ENCODE assay signal across 8 mouse cellular contexts in the genomic region with DNA sequence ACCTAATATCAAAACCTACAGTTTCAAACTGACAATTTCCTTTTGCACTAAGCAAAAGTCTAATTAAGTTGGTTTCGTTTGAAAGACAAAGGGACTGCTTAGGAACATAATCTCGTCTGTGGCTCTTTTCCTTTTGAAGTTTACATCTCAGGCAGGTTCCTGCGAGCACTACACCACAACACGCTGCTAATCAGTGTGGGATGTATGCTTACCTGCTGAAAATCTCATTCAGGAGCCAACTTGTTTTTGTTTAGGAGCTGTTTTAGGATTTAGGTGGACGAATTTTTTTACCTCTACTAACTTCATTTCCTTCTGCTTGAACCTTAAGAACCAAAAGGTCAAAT. TPM values are rescaled to one million over a fixed set of nuclear protein-coding genes. Genes with fewer than 3 reads are reported as not detected.
DNase-seq lines count a peak whose midpoint lies in the region; ATAC-seq and TF ChIP-seq lines count a peak whose summit lies in the region.

No protein-coding gene starts in this region.

- H3K9ac ChIP-seq in heart, embryonic 12.5 days: no peak overlapping the region
- peak overlapping the region; percentile 51; the same call in 1 of the 2 replicates for H3K9ac ChIP-seq in hindbrain, embryonic 13.5 days

- intact Hi-C loops in left cerebral cortex, postnatal 14 days (cut with DNase I): no loop called here

- peak overlapping the region; percentile 76 for H3K4me2 ChIP-seq in heart, embryonic 12.5 days
- peak overlapping the region; percentile 59 for H3K4me2 ChIP-seq in hindbrain, embryonic 13.5 days

- DNase-seq in heart, adult 9 months (ENCODE audit: low spot score in 2 of 2): no peak
- no peak for DNase-seq in Patski (ENCODE audit: low read depth, low spot score)
- DNase-seq in midbrain, embryonic 10.5 days (ENCODE audit: low spot score): no peak
- no peak for DNase-seq in right cerebral cortex, postnatal 10 days (ENCODE audit: low spot score in 2 of 2)
- no peak for DNase-seq in left cerebral cortex, postnatal 14 days (ENCODE audit: low spot score in 2 of 2)
- no peak for DNase-seq in gastrocnemius, postnatal 10 days

- H3K9me3 ChIP-seq in heart, embryonic 12.5 days (replicated peaks): no peaks in the 10 kb centered on the region
- H3K9me3 ChIP-seq in hindbrain, embryonic 13.5 days: no peaks in the 10 kb centered on the region
- no peaks in the 10 kb centered on the region for H3K9me3 ChIP-seq in midbrain, embryonic 10.5 days (replicated peaks)

- in situ Hi-C loops in Patski (cut with MboI; ENCODE audit: low pct_unique_long_range_greater_than_20kb): no loop called here

- peak overlapping the region; percentile 44 for H3K27ac ChIP-seq in heart, embryonic 12.5 days (ENCODE audit: poor library complexity, severe bottlenecking)
- H3K27ac ChIP-seq in hindbrain, embryonic 13.5 days: peak overlapping the region; percentile 92
- peak overlapping the region; percentile 92 for H3K27ac ChIP-seq in midbrain, embryonic 10.5 days (replicated peaks)

- ATAC-seq in heart, embryonic 12.5 days (ENCODE audit: insufficient number of reproducible peaks, low FRiP score): peak; percentile 37; the same call in 1 of the 2 replicates
- ATAC-seq in Patski: peak; percentile 6
- ATAC-seq in hindbrain, embryonic 13.5 days (ENCODE audit: low FRiP score): peak; percentile 72

- H3K4me3 ChIP-seq in heart, embryonic 12.5 days: peak overlapping the region; percentile 74
- H3K4me3 ChIP-seq in hindbrain, embryonic 13.5 days: peak overlapping the region; percentile 80
- H3K4me3 ChIP-seq in midbrain, embryonic 10.5 days: peak overlapping the region; percentile 75

- no peaks in the 10 kb centered on the region for H3K36me3 ChIP-seq in heart, embryonic 12.5 days
- H3K36me3 ChIP-seq in hindbrain, embryonic 13.5 days: no peaks in the 10 kb centered on the region
- H3K36me3 ChIP-seq in midbrain, embryonic 10.5 days: peaks cover 3% of the 10 kb centered on the region; the same call in 1 of the 2 replicates

- no peaks in the 10 kb centered on the region for H3K27me3 ChIP-seq in heart, embryonic 12.5 days (replicated peaks)
- H3K27me3 ChIP-seq in Patski: no peaks in the 10 kb centered on the region
- no peaks in the 10 kb centered on the region for H3K27me3 ChIP-seq in hindbrain, embryonic 13.5 days
- no peaks in the 10 kb centered on the region for H3K27me3 ChIP-seq in midbrain, embryonic 10.5 days (ENCODE audit: low read depth, poor library complexity, severe bottlenecking)

- H3K4me1 ChIP-seq in heart, embryonic 12.5 days (replicated peaks): peaks cover 4% of the 10 kb centered on the region
- H3K4me1 ChIP-seq in hindbrain, embryonic 13.5 days (replicated peaks): peaks cover 16% of the 10 kb centered on the region
- H3K4me1 ChIP-seq in midbrain, embryonic 10.5 days: peaks cover 15% of the 10 kb centered on the region

- CTCF ChIA-PET in Patski (lab: Charles Lee): interaction anchor here (0.8 to 2.5 kb wide), 4 partner anchors 12 to 45 kb away, joined by 3 to 6 read pairs (median 3); no protein-coding TSS in a partner anchor

- WGBS in heart, embryonic 12.5 days: 15% methylated on average over 5 of the region's 5 CpGs
- WGBS in hindbrain, embryonic 13.5 days: 30% methylated on average over 5 of the region's 5 CpGs
- WGBS in midbrain, embryonic 10.5 days: 20% methylated on average over 5 of the region's 5 CpGs

- no peak for TF ChIP-seq CTCF in Patski (IDR thresholded peaks at IDR 0.05)

- POLR2A ChIA-PET in Patski (lab: Charles Lee): no interaction called here

RNA-seq across cellular contexts. Expression of gene Cfap300, which starts 0.4 kb away (rescaled TPM):
- polyA plus RNA-seq in heart, embryonic 12.5 days (2016; fragmentation: Nextera tagmentation; extraction: Ambion mirVana): 7.4 TPM in 2 replicates
- polyA plus RNA-seq in Patski (2021): 16.5 TPM
- polyA plus RNA-seq in hindbrain, embryonic 13.5 days (2015; fragmentation: Nextera tagmentation; extraction: Ambion mirVana): 16.3 and 19.1 TPM in 2 replicates
- polyA plus RNA-seq in midbrain, embryonic 10.5 days (2016; fragmentation: Nextera tagmentation; extraction: Ambion mirVana): 18.4 and 19.4 TPM in 2 replicates
- 1 to 10 TPM; 6.8 to 7.4 TPM for total RNA-seq in left cerebral cortex, postnatal 14 days (2021)
- 1 to 10 TPM; 1.2 to 2.0 TPM for total RNA-seq in gastrocnemius, postnatal 10 days (2021)

RNA-seq across cellular contexts. Expression of gene Yap1, which starts 38.6 kb away (rescaled TPM):
- 37.6 and 39.7 TPM in 2 replicates for polyA plus RNA-seq in heart, embryonic 12.5 days (2016; fragmentation: Nextera tagmentation; extraction: Ambion mirVana)
- polyA plus RNA-seq in Patski (2021): 80.0 TPM
- 10.4 and 13.1 TPM in 2 replicates for polyA plus RNA-seq in hindbrain, embryonic 13.5 days (2015; fragmentation: Nextera tagmentation; extraction: Ambion mirVana)
- 25.4 and 31.3 TPM in 2 replicates for polyA plus RNA-seq in midbrain, embryonic 10.5 days (2016; fragmentation: Nextera tagmentation; extraction: Ambion mirVana)
- 10 to 100 TPM; 15.7 to 17.3 TPM for total RNA-seq in left cerebral cortex, postnatal 14 days (2021)
- total RNA-seq in gastrocnemius, postnatal 10 days (2021): 10 to 100 TPM; 64.7 to 73.7 TPM

Comparison
In these comparisons a context has a peak if more than half of its experiments do, and no peak if none do; other contexts are left out.
1. ATAC-seq: peak in every context shown above with its lines; median percentile 72 in hindbrain, embryonic 13.5 days; 37 in heart, embryonic 12.5 days; 6 in Patski.